Mouse (Mus musculus) liver, adult 2 months (tissue): ENCODE results near the gene Pus10. TPM values are rescaled to one million over a fixed set of nuclear protein-coding genes. Genes with fewer than 3 reads are reported as not detected.

Source experiments
- DNase-seq: peaks from one replicate; pipeline ENCODE4 v3.0.0-alpha.2; 2011; ENCODE audit warnings: low read depth, low spot score; ENCODE audit errors: extremely low read depth
- H3K27ac ChIP-seq: fragments of 200-500 bp; replicated peaks from 2 replicates; pipeline ENCODE4 v1.5.1; 2012; ENCODE audit warnings: low read depth, mild to moderate bottlenecking, control low read depth, inconsistent platforms, low read length; ENCODE audit not compliant: insufficient read depth
- H3K27me3 ChIP-seq: fragments of 200-500 bp; 2 replicates; pipeline ENCODE4 v1.6.1; 2012; ENCODE audit warnings: mild to moderate bottlenecking, moderate library complexity, low read length, inconsistent platforms; ENCODE audit not compliant: control insufficient read depth, insufficient read depth
- H3K36me3 ChIP-seq: fragments of 200-500 bp; 2 replicates; pipeline ENCODE4 v1.6.1; 2012; ENCODE audit warnings: low read length, inconsistent platforms; ENCODE audit not compliant: control insufficient read depth, insufficient read depth
- H3K4me1 ChIP-seq: fragments of 200-500 bp; 2 replicates; pipeline ENCODE4 v1.6.1; 2011; ENCODE audit warnings: low read length; ENCODE audit not compliant: control insufficient read depth, insufficient read depth
- H3K4me3 ChIP-seq: fragments of 200-500 bp; 2 replicates; pipeline ENCODE4 v1.5.1; 2011; ENCODE audit warnings: low read depth, mild to moderate bottlenecking, control low read depth, low read length, moderate library complexity; ENCODE audit not compliant: insufficient read depth
- H3K79me2 ChIP-seq: fragments of 200-500 bp; 2 replicates; pipeline ENCODE4 v1.6.1; 2012; ENCODE audit warnings: inconsistent platforms, mild to moderate bottlenecking, low read length, moderate library complexity; ENCODE audit not compliant: control insufficient read depth, insufficient read depth
- H3K9ac ChIP-seq: fragments of 200-500 bp; 2 replicates; pipeline ENCODE4 v1.6.1; 2012; ENCODE audit warnings: low read depth, mild to moderate bottlenecking, control low read depth, inconsistent platforms, low read length
- CTCF ChIP-seq: fragments of 200-500 bp; IDR thresholded peaks from 2 replicates; pipeline ENCODE4 v1.5.1; 2011; ENCODE audit warnings: low read depth, low read length, control low read depth
- POLR2A ChIP-seq: fragments of 200-500 bp; IDR thresholded peaks from 2 replicates; pipeline ENCODE4 v1.6.1; 2011; ENCODE audit warnings: low read length, control low read depth; ENCODE audit not compliant: insufficient read depth; ENCODE audit errors: extremely low read depth
- WGBS: fragments of 180-500 bp; shearing (Covaris S2); methylation state at CpG from one replicate; pipeline ENCODE4 v1.1.7; 2018; 5-methylcytosine and 5-hydroxymethylcytosine counted together
- polyA plus RNA-seq: library from polyadenylated mRNA; depleted of rRNA; stranded (reverse); fragments of >200 nt; gene quantifications from 2 replicates; pipeline ENCODE4 v1.2.3, GENCODE M21; 2012; rRNA removed
- total RNA-seq: library from RNA; depleted of rRNA; stranded (reverse); fragments of >200 nt; gene quantifications from 2 replicates; pipeline ENCODE4 v1.2.3, GENCODE M21; 2014; rRNA removed

Pus10 gene
- total RNA-seq = 15.8 and 21.6 TPM in 2 replicates
- 1.7 and 2.1 TPM in 2 replicates for polyA plus RNA-seq

DNA sequence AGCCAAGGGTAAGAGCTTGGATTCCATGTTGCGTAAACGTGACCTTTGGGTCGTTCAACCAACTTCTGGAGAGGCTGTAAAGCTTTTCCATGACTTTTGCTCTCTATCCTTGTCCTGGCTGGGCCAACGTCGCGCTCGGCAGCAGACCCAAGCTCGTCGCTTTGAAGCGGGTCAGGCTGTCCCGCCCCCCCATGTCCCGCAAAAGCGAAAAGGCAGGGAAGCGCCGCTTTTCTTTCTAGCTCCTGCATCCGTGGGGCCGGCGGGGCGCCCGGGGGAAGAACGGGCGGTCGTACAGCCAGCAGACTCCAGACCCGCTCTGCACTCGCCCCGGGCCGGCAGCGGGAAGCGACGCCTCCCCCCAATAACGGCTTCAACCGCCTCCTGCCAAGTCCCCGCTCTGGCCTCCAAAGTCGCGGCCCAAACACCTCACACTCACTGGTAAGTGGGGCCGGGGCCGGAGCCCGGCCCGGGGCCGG lies at the start of gene Pus10:
Gene Pus10, plus strand, starts transcription at position 364 of the 476 bp plus-strand sequence.
- TF ChIP-seq POLR2A = no peak
- TF ChIP-seq CTCF = no peak
- H3K4me3 ChIP-seq = peak within 1 kb of the TSS; percentile 85
- peak within 1 kb of the TSS; percentile 93 for H3K27ac ChIP-seq
- no peaks in the 10 kb centered on the region for H3K27me3 ChIP-seq
- peaks cover 2% of the 10 kb centered on the region; the same call in 1 of the 2 replicates for H3K36me3 ChIP-seq
- peaks cover 8% of the 10 kb centered on the region; the same call in 1 of the 2 replicates for H3K79me2 ChIP-seq
- H3K4me1 ChIP-seq = peaks cover 10% of the 10 kb centered on the region
- WGBS = under 1% methylated on average over 40 of the region's 40 CpGs
- peak within 1 kb of the TSS; percentile 90 for H3K9ac ChIP-seq
- peak; percentile 98 for DNase-seq

- H3K27ac ChIP-seq = no peak overlapping the region
- no peak overlapping the region for H3K4me3 ChIP-seq
- TF ChIP-seq POLR2A (no peak), CTCF (no peak)
- no peaks in the 10 kb centered on the region for H3K79me2 ChIP-seq
- H3K27me3 ChIP-seq = no peaks in the 10 kb centered on the region
- H3K36me3 ChIP-seq = peaks cover 18% of the 10 kb centered on the region
- H3K4me1 ChIP-seq = no peaks in the 10 kb centered on the region
- WGBS = 88% methylated on average over 5 of the region's 5 CpGs
- no peak overlapping the region for H3K9ac ChIP-seq
- no peak for DNase-seq
These were observed 46.5 kb upstream of the Pus10 start for GRCm38 (mm10) chr11:23618995-23619394.

GRCm38 (mm10) chr11:23630664-23631063 lies 34.8 kb upstream of the Pus10 start:
- TF ChIP-seq CTCF (peak; percentile 28; the same call in 1 of the 2 replicates), POLR2A (no peak)

GRCm38 (mm10) chr11:23632945-23633878 lies 32.3 kb upstream of the Pus10 start, which contains the start of gene 0610010F05Rik:
0610010F05Rik (minus strand) TSS chr11:23633639.
- DNase-seq = peak; percentile 83
- Histone ChIP-seq H3K27ac (peak within 1 kb of the TSS; percentile 85), H3K4me1 (no peaks in the 10 kb centered on the region), H3K79me2 (no peaks in the 10 kb centered on the region), H3K4me3 (peak within 1 kb of the TSS; percentile 79), H3K27me3 (no peaks in the 10 kb centered on the region), H3K36me3 (peaks cover 3% of the 10 kb centered on the region), H3K9ac (peak within 1 kb of the TSS; percentile 89)
- WGBS = under 1% methylated on average over 103 of the region's 103 CpGs
- peak; percentile 78; the same call in 1 of the 2 replicates for TF ChIP-seq POLR2A
- no peak for TF ChIP-seq CTCF

More at GRCm38 (mm10) chr11:23630664-23631063, 34.8 kb upstream of the Pus10 start:
- Histone ChIP-seq H3K4me1 (no peaks in the 10 kb centered on the region), H3K36me3 (peaks cover 5% of the 10 kb centered on the region), H3K79me2 (no peaks in the 10 kb centered on the region), H3K27ac (no peak overlapping the region), H3K9ac (no peak overlapping the region), H3K4me3 (no peak overlapping the region), H3K27me3 (no peaks in the 10 kb centered on the region)
- DNase-seq = no peak

DNA sequence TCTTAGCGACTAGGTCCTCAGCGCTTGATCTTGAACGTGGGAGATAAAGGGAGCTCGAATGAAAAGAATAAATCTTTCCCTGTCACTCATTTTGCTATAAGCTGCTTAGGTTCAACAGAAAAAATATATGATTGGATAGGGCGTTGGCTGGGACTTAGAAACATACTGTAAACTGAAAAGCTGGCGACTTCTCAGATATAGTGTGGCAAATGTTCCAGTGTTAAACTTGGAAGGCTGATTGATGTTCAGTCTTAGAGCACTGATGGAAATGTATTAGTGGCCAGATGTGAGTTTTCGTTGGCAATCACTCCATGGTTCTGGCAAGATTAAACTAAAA lies 31.6 kb upstream of the Pus10 start:
- Histone ChIP-seq H3K27me3 (no peaks in the 10 kb centered on the region), H3K9ac (no peak overlapping the region), H3K36me3 (peaks cover 7% of the 10 kb centered on the region), H3K79me2 (no peaks in the 10 kb centered on the region), H3K27ac (no peak overlapping the region), H3K4me3 (peak overlapping the region; percentile 1; the same call in 1 of the 2 replicates), H3K4me1 (no peaks in the 10 kb centered on the region)
- 2% methylated on average over 7 of the region's 7 CpGs for WGBS
- TF ChIP-seq CTCF (no peak), POLR2A (no peak)
- no peak for DNase-seq

DNA sequence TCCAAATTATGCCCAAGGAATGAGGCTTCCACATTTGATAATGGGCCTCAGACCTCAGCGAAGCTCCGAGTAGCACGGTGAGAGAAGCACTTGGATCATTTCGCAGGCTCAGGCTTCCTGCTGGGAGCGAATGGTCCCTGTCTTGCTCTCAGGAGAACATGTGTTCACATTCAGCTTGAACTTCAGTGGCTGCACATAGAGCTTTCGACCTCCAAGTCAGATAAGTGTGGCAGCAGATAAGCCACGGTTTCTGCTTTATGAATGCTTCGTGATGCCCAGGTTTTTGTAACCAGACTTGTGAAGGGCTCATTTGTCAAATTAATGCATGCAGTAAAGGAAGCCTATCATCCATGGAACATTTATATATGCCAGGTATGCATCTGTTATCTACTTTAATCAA lies 30.9 kb upstream of the Pus10 start:
- H3K9ac ChIP-seq = no peak overlapping the region
- H3K36me3 ChIP-seq = peaks cover 7% of the 10 kb centered on the region
- 69% methylated on average over 8 of the region's 8 CpGs for WGBS
- H3K4me3 ChIP-seq = no peak overlapping the region
- no peaks in the 10 kb centered on the region for H3K4me1 ChIP-seq
- H3K79me2 ChIP-seq = no peaks in the 10 kb centered on the region
- TF ChIP-seq CTCF (no peak), POLR2A (no peak)
- H3K27ac ChIP-seq = no peak overlapping the region
- DNase-seq = no peak
- no peaks in the 10 kb centered on the region for H3K27me3 ChIP-seq
